Mouse (Mus musculus): Measurements from ENCODE around the gene Ankrd36.

Gene Ankrd36

GRCm38 (mm10) chr11:5729582-5729981 is 160.1 kb downstream of the Ankrd36 start:
- no peak for DNase-seq (ENCODE audit: extremely low read depth, insufficient read length, low spot score)

GRCm38 (mm10) chr11:5732401-5732800 is 162.9 kb downstream of the Ankrd36 start:
- no peak for DNase-seq (ENCODE audit: extremely low read depth, insufficient read length, low spot score)

GRCm38 (mm10) chr11:5734323-5734722 is 164.8 kb downstream of the Ankrd36 start:
- DNase-seq (ENCODE audit: extremely low read depth, insufficient read length, low spot score) = no peak

DNA sequence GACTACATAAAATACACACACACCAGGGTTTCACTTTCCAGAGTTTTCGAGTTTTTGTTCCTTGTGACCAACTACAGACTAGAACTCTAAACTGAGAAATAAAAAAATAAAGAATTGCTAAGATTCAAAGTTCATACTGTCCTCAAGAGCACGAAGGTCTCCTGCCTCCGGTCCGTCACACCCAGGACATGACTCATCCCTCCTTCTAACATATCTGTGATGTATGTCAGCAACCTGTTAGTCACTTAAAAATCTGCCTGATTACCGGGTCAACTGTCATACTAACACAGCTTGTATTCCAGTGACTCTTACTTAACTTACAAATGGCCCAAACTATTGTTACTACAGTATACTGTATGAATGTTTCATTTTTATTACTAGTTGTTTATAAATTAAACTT is 167.7 kb downstream of the Ankrd36 start:
- DNase-seq (ENCODE audit: extremely low read depth, insufficient read length, low spot score) = peak; percentile 39

All from 3134 (cell line).